ENCODE assay signal across 23 mouse cellular contexts in genomic region chr9:114794491-114794890, GRCm38 (mm10). TPM values are rescaled to one million over a fixed set of nuclear protein-coding genes. Genes with fewer than 3 reads are reported as not detected.
DNase-seq lines count a peak whose midpoint lies in the region; ATAC-seq and TF ChIP-seq lines count a peak whose summit lies in the region.
"Had no signal": no experiment of that assay in that cellular context is flagged by ENCODE, and none has a peak within 500 bp of the region (broad histone marks: within the 10 kb centered on the region; RNA-seq: fewer than 3 reads in every experiment).

No protein-coding gene starts in this region.

- H3K4me3 ChIP-seq in liver, postnatal 0 days (ENCODE audit: low read depth, low read length), result no peak overlapping the region
- H3K4me3 ChIP-seq in ES-E14 (ENCODE audit: insufficient read depth in 1 of 2, low read depth in 1 of 2, low read length in 2 of 2, poor library complexity in 1 of 2, severe bottlenecking in 1 of 2), result no peak overlapping the region
- H3K4me3 ChIP-seq in heart, embryonic 10.5 days, result no peak overlapping the region
- H3K4me3 ChIP-seq: forebrain, embryonic 13.5 days; heart, embryonic 15.5 days; hindbrain, embryonic 13.5 days; limb, embryonic 12.5 days; lung, embryonic 15.5 days; midbrain, embryonic 12.5 days had no signal

- H3K36me3 ChIP-seq in liver, postnatal 0 days (replicated peaks; ENCODE audit: insufficient read depth, low read length), result peaks cover 8% of the 10 kb centered on the region; the same call in 1 of the 2 replicates
- no peaks in the 10 kb centered on the region for H3K36me3 ChIP-seq in ES-E14 (ENCODE audit: control insufficient read depth, insufficient read depth, low read length, poor library complexity, severe bottlenecking)
- no peaks in the 10 kb centered on the region for H3K36me3 ChIP-seq in splenic B cell, adult 2 months (ENCODE audit: control insufficient read depth, insufficient read depth, low read length, poor library complexity, severe bottlenecking)
- no peaks in the 10 kb centered on the region for H3K36me3 ChIP-seq in heart, embryonic 10.5 days
- H3K36me3 ChIP-seq: heart, embryonic 15.5 days; hindbrain, embryonic 13.5 days; limb, embryonic 12.5 days; lung, embryonic 15.5 days; midbrain, embryonic 12.5 days had no signal

- no peak for TF ChIP-seq CTCF in liver, postnatal 0 days (IDR thresholded peaks at IDR 0.05; ENCODE audit: low read depth)

- ATAC-seq in liver, postnatal 0 days, result no peak
- ATAC-seq in granulocyte monocyte progenitor cell, adult 5-6 weeks (replicated peaks; ENCODE audit: poor library complexity, severe bottlenecking), result peak; percentile 17; the same call in 1 of the 2 replicates
- ATAC-seq: forebrain, embryonic 13.5 days had no signal

- peaks cover 4% of the 10 kb centered on the region; the same call in 1 of the 2 replicates for H3K4me1 ChIP-seq in liver, postnatal 0 days (ENCODE audit: insufficient read depth)
- H3K4me1 ChIP-seq in ES-E14 (ENCODE audit: control insufficient read depth in 2 of 2, insufficient read depth in 2 of 2, low read length in 2 of 2, poor library complexity in 1 of 2), result peaks cover 0 to 8% of the 10 kb centered on the region in 2 experiments; a peak in 1 of 4 replicates
- H3K4me1 ChIP-seq in heart, embryonic 10.5 days, result peaks cover 38% of the 10 kb centered on the region
- H3K4me1 ChIP-seq: heart, embryonic 15.5 days had no signal

- DNase-seq in liver, postnatal 0 days, result no peak
- DNase-seq in liver, result no peak
- no peak for DNase-seq in ES-E14 (ENCODE audit: low read depth, low spot score)
- peak; percentile 25 for DNase-seq in splenic B cell, adult 2 months (ENCODE audit: low read depth, low spot score)
- no peak for DNase-seq in adrenal gland, postnatal 14 days
- no peak for DNase-seq in heart, embryonic 10.5 days (ENCODE audit: low spot score)
- DNase-seq in neural tube, embryonic 10.5 days (ENCODE audit: extremely low spot score, low spot score), result no peak
- DNase-seq: cerebellum, adult 11-12 months; cerebellum, postnatal 10 days; gastrocnemius, postnatal 36 days; heart, postnatal 36 days; kidney, adult 8-10 months; kidney, postnatal 14 days; layer of hippocampus, postnatal 36 days; right cerebral cortex, postnatal 25 days had no signal

- H3K9me3 ChIP-seq in liver, postnatal 0 days (ENCODE audit: low read length), result no peaks in the 10 kb centered on the region
- H3K9me3 ChIP-seq in ES-E14 (ENCODE audit: control insufficient read depth, insufficient read depth, low read depth, low read length), result no peaks in the 10 kb centered on the region
- no peaks in the 10 kb centered on the region for H3K9me3 ChIP-seq in heart, embryonic 10.5 days
- H3K9me3 ChIP-seq: forebrain, embryonic 13.5 days; heart, embryonic 15.5 days; hindbrain, embryonic 13.5 days; limb, embryonic 12.5 days; lung, embryonic 15.5 days; midbrain, embryonic 12.5 days had no signal

- in situ Hi-C loops in ES-E14 (cut with MboI; ENCODE audit: low sequenced_read_pairs in 2 of 2, unreplicated experiment in 2 of 2), result no loop called here

- H3K9ac ChIP-seq in liver, postnatal 0 days (replicated peaks), result no peak overlapping the region
- H3K9ac ChIP-seq in ES-E14 (ENCODE audit: insufficient read depth, low read depth, low read length, poor library complexity, severe bottlenecking), result no peak overlapping the region
- H3K9ac ChIP-seq: forebrain, embryonic 13.5 days; heart, embryonic 15.5 days; hindbrain, embryonic 13.5 days; limb, embryonic 12.5 days; liver, embryonic 14.5 days; lung, embryonic 15.5 days; midbrain, embryonic 12.5 days had no signal

- WGBS in liver, postnatal 0 days (ENCODE audit: insufficient replicate concordance), result 55% methylated on average over 4 of the region's 4 CpGs
- WGBS in heart, embryonic 10.5 days, result 67% methylated on average over 4 of the region's 4 CpGs

- no peaks in the 10 kb centered on the region for H3K27me3 ChIP-seq in liver, postnatal 0 days (ENCODE audit: insufficient read depth, low read length)
- no peaks in the 10 kb centered on the region for H3K27me3 ChIP-seq in splenic B cell, adult 2 months (ENCODE audit: control insufficient read depth, insufficient read depth, low read length, poor library complexity, severe bottlenecking)
- no peaks in the 10 kb centered on the region for H3K27me3 ChIP-seq in heart, embryonic 10.5 days (ENCODE audit: insufficient read depth, poor library complexity, severe bottlenecking)
- H3K27me3 ChIP-seq: forebrain, embryonic 13.5 days; heart, embryonic 15.5 days; hindbrain, embryonic 13.5 days; limb, embryonic 12.5 days; lung, embryonic 15.5 days had no signal

- H3K4me2 ChIP-seq in liver, postnatal 0 days (ENCODE audit: low read depth, low read length), result peak overlapping the region; percentile 20; the same call in 1 of the 2 replicates
- H3K4me2 ChIP-seq: forebrain, embryonic 13.5 days; heart, embryonic 15.5 days; hindbrain, embryonic 13.5 days; limb, embryonic 12.5 days; lung, embryonic 15.5 days; midbrain, embryonic 12.5 days had no signal

- no peak overlapping the region for H3K27ac ChIP-seq in liver, postnatal 0 days (ENCODE audit: low read depth)
- H3K27ac ChIP-seq in ES-E14 (ENCODE audit: insufficient read depth, low read depth, low read length, poor library complexity, severe bottlenecking), result no peak overlapping the region
- H3K27ac ChIP-seq in heart, embryonic 10.5 days, result no peak overlapping the region
- H3K27ac ChIP-seq: forebrain, embryonic 13.5 days; heart, embryonic 15.5 days; hindbrain, embryonic 13.5 days; limb, embryonic 12.5 days; liver, embryonic 14.5 days; lung, embryonic 15.5 days; midbrain, embryonic 12.5 days had no signal

- no peak for TF ChIP-seq EP300 in liver, postnatal 0 days (IDR thresholded peaks at IDR 0.05; ENCODE audit: low read depth)

TF ChIP-seq in ES-E14, 5 proteins besides CTCF, POLR2A, EP300 and RAD21:
- peak; percentile 71 for TF ChIP-seq ZNF384 (IDR thresholded peaks at IDR 0.05; ENCODE audit: low read depth, low read length)
- no peak for TF ChIP-seq MAFK (IDR thresholded peaks at IDR 0.05; ENCODE audit: insufficient read depth, low read depth, low read length)
TF ChIP-seq in ES-E14: peak in this region for 1.

RNA-seq across cellular contexts. Expression of gene Cmtm7, which starts 12.8 kb away (rescaled TPM):
- 57.7 and 58.2 TPM in 2 replicates for polyA plus RNA-seq in liver, postnatal 0 days (2015; fragmentation: Nextera tagmentation; extraction: Ambion mirVana)
- total RNA-seq in ES-E14 (2012; rRNA removed), result 75.1 and 96.9 TPM in 2 replicates
- 966 and 1,044 TPM in 2 replicates for total RNA-seq in granulocyte monocyte progenitor cell, adult 5-6 weeks (2014; fragmentation: Nextera tagmentation)
- 864 and 928 TPM in 2 replicates for total RNA-seq in granulocyte monocyte progenitor cell, adult 5-6 weeks (2017)
- 32.0 and 36.7 TPM in 2 replicates for total RNA-seq in adrenal gland, postnatal 14 days (2021)
- polyA plus RNA-seq in heart, embryonic 10.5 days (2016; fragmentation: Nextera tagmentation; extraction: Ambion mirVana), result 143 and 145 TPM in 2 replicates

RNA-seq across cellular contexts. Expression of gene Cmtm8, which starts 49.5 kb away (rescaled TPM):
- polyA plus RNA-seq in liver, postnatal 0 days (2015; fragmentation: Nextera tagmentation; extraction: Ambion mirVana), result 109 and 110 TPM in 2 replicates
- total RNA-seq in ES-E14 (2012; rRNA removed), result 1.8 and 2.2 TPM in 2 replicates
- total RNA-seq in granulocyte monocyte progenitor cell, adult 5-6 weeks (2014; fragmentation: Nextera tagmentation), result 3.2 and 3.9 TPM in 2 replicates
- total RNA-seq in granulocyte monocyte progenitor cell, adult 5-6 weeks (2017), result 2.4 and 2.9 TPM in 2 replicates
- 9.0 and 16.9 TPM in 2 replicates for total RNA-seq in adrenal gland, postnatal 14 days (2021)
- polyA plus RNA-seq in heart, embryonic 10.5 days (2016; fragmentation: Nextera tagmentation; extraction: Ambion mirVana), result 17.2 and 23.4 TPM in 2 replicates
